Mouse (Mus musculus) heart, postnatal 0 days (tissue): ENCODE measurements around the gene Zdbf2.

Experiments
- CTCF ChIP-seq: IDR thresholded peaks from 2 replicates; pipeline ENCODE4 v1.5.1; 2016; ENCODE audit warnings: antibody characterized with exemption, control low read depth, low read depth
- EP300 ChIP-seq: IDR thresholded peaks from 2 replicates; pipeline ENCODE4 v1.6.1; 2016; ENCODE audit warnings: antibody characterized with exemption, low read depth

DNA sequence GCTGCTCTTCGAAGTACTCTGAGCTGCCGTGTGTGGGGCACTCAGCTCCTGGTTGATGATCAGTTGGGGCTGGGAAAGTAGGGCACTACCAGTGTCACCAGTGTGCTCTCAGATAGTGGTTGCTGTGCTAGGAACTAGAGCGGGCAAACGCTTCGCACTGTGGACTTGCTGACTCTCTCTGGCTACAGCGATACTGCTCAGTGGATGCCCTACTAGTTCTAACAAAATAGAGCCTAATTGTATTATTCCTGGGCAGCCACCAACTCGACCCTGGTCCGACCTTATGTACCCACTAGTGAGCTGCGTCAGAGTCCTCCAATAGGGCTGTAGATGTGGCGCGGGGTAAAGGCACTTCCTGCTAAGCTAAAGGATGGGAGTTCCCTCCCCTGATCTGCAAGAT is 9.4 kb upstream of the Zdbf2 start:
- TF ChIP-seq CTCF: no peak
- TF ChIP-seq EP300: no peak
